Mouse (Mus musculus) MEL (cell line): ENCODE measurements at regions not wholly inside any gene's neighbourhood (a gene's known extent, or its start where the extent isn't known, plus 50 kb on each side); places are given as distances from the start of the nearest gene placed in this dataset.

Experiments used
- CTCF ChIP-seq, 3 experiments: IDR thresholded peaks in 2 of 3; conservative IDR thresholded peaks in 1 of 3; 2 replicates each; pipeline ENCODE4 v1.5.1; 2011 to 2012; ENCODE audit warnings: low read length in 3 of 3, low read depth in 2 of 3, mild to moderate bottlenecking in 2 of 3, improper control_type of control experiment in 1 of 3, inconsistent platforms in 1 of 3, mixed read lengths in 1 of 3, moderate library complexity in 1 of 3; ENCODE audit not compliant: control insufficient read depth in 1 of 3, insufficient read depth in 1 of 3, poor library complexity in 1 of 3, severe bottlenecking in 1 of 3
- EP300 ChIP-seq, 2 experiments: IDR thresholded peaks; 2 replicates each; pipeline ENCODE4 v1.6.1; 2011; ENCODE audit warnings: improper control_type of control experiment in 2 of 2, low read length in 2 of 2, low read depth in 1 of 2, mild to moderate bottlenecking in 1 of 2
- ETS1 ChIP-seq: IDR thresholded peaks from 2 replicates; pipeline ENCODE4 v1.6.1; 2012; ENCODE audit warnings: low read depth, mild to moderate bottlenecking, inconsistent platforms, low read length, improper control_type of control experiment, moderate library complexity
- GATA1 ChIP-seq: IDR thresholded peaks from 2 replicates; pipeline ENCODE4 v1.6.1; 2011; ENCODE audit warnings: low read depth, low read length, improper control_type of control experiment
- MAFK ChIP-seq: IDR thresholded peaks from 2 replicates; pipeline ENCODE4 v1.6.1; 2011; ENCODE audit warnings: low read depth, mild to moderate bottlenecking, low read length, improper control_type of control experiment, borderline replicate concordance
- POLR2A ChIP-seq, 2 experiments: IDR thresholded peaks; 2 replicates each; pipeline ENCODE4 v1.6.1; 2011 to 2012; ENCODE audit warnings: low read length in 2 of 2, mild to moderate bottlenecking in 2 of 2, control low read depth in 1 of 2, improper control_type of control experiment in 1 of 2, low read depth in 1 of 2, moderate library complexity in 1 of 2; ENCODE audit not compliant: control insufficient read depth in 1 of 2, insufficient read depth in 1 of 2, poor library complexity in 1 of 2
- POLR2AphosphoS5 ChIP-seq: IDR thresholded peaks from 2 replicates; pipeline ENCODE4 v1.6.1; 2012; ENCODE audit warnings: low read depth, borderline replicate concordance, mild to moderate bottlenecking, inconsistent platforms, low read length, moderate library complexity, mixed read lengths
- SIN3A ChIP-seq: IDR thresholded peaks from 2 replicates; pipeline ENCODE4 v1.6.1; 2012; ENCODE audit warnings: low read length, improper control_type of control experiment, inconsistent platforms
- TAL1 ChIP-seq: IDR thresholded peaks from 2 replicates; pipeline ENCODE4 v1.6.1; 2012; ENCODE audit warnings: mild to moderate bottlenecking, inconsistent platforms, low read length, moderate library complexity, mixed read lengths
- ZNF384 ChIP-seq: IDR thresholded peaks from 2 replicates; pipeline ENCODE4 v1.6.1; 2012; ENCODE audit warnings: low read depth, mild to moderate bottlenecking, inconsistent platforms, low read length, improper control_type of control experiment

GRCm38 (mm10) chr14:114374847-114375246 lies 717.2 kb upstream of the Gpc5 start:
- TF ChIP-seq ZNF384 (no peak), SIN3A (no peak; the same call in 1 of the 2 replicates), CTCF (IDR thresholded peaks at IDR 0.05 in 2 of 3, conservative IDR thresholded peaks at IDR 0.05 in 1 of 3; ENCODE audit: control insufficient read depth in 1 of 3, insufficient read depth in 1 of 3, low read depth in 2 of 3, low read length in 3 of 3, poor library complexity in 1 of 3, severe bottlenecking in 1 of 3) (no peak), MAFK (no peak), POLR2AphosphoS5 (no peak), GATA1 (no peak), POLR2A (IDR thresholded peaks at IDR 0.05; ENCODE audit: control insufficient read depth in 1 of 2, insufficient read depth in 1 of 2, low read depth in 1 of 2, low read length in 2 of 2, poor library complexity in 1 of 2) (no peak), TAL1 (no peak), EP300 (IDR thresholded peaks at IDR 0.05; ENCODE audit: low read depth in 1 of 2, low read length in 2 of 2) (peak; percentile 72 to 74), ETS1 (peak; percentile 85)
